Mouse (Mus musculus): ENCODE measurements around the gene Snx20. TPM values are rescaled to one million over a fixed set of nuclear protein-coding genes. Genes with fewer than 3 reads are reported as not detected.
A peak's percentile ranks its signal among the peaks of the same experiment; 100 is the strongest.
"Not testable (repeated sequence)": the region's sequence is repeated elsewhere in the genome, so short reads cannot be mapped to it uniquely, and the experiment has no call there.

Gene Snx20
- polyA plus RNA-seq, 1 experiment from 2014 or later, result 0.81 TPM

DNA sequence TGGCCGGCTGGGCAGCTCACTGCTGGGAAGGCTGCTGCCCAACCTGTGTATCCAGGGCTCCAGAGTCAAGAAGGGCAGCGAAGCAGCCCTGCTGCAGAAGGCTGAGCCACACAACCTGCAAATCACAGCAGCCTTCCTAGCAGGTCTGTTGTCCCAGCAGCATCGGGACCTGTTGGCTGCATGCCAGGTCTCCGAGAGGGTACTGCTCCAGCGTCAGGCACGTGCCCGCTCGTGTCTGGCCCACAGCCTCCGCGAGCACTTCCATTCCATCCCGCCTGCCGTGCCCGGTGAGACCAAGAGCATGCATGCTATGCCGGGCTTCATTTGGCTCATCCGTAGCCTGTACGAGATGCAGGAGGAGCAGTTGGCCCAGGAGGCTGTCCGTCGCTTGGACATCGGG lies 29.0 kb upstream of the Snx20 start:
- Histone ChIP-seq H3K27ac (replicated peaks) (no peak overlapping the region), H3K4me2 (replicated peaks) (no peak overlapping the region), H3K9ac (replicated peaks) (no peak overlapping the region), H3K27me3 (no peaks in the 10 kb centered on the region), H3K9me3 (no peaks in the 10 kb centered on the region), H3K36me3 (no peaks in the 10 kb centered on the region), H3K4me3 (no peak overlapping the region), H3K4me1 (peaks cover 12% of the 10 kb centered on the region)
- no peak for ATAC-seq (replicated peaks)
- 69% methylated on average over 19 of the region's 19 CpGs for WGBS

DNA sequence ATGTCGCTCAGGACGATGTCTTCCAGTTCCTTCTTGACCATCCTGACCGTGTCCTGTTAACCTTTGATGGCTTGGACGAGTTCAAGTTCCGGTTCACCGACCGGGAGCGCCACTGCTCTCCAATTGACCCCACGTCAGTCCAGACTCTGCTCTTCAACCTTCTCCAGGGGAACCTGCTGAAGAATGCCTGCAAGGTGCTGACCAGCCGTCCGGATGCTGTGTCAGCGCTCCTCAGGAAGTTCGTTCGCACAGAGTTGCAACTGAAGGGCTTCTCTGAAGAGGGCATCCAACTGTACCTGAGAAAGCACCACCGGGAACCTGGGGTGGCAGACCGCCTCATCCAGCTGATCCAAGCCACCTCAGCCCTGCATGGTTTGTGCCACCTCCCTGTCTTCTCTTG lies 28.2 kb upstream of the Snx20 start:
- Histone ChIP-seq H3K9ac (replicated peaks) (no peak overlapping the region), H3K27ac (replicated peaks) (no peak overlapping the region), H3K4me1 (peaks cover 12% of the 10 kb centered on the region), H3K4me3 (no peak overlapping the region), H3K27me3 (no peaks in the 10 kb centered on the region), H3K9me3 (no peaks in the 10 kb centered on the region), H3K36me3 (no peaks in the 10 kb centered on the region), H3K4me2 (replicated peaks) (no peak overlapping the region)
- WGBS, result 85% methylated on average over 16 of the region's 16 CpGs
- ATAC-seq (replicated peaks), result no peak

- no peak for ATAC-seq (replicated peaks)
- Histone ChIP-seq H3K36me3 (no peaks in the 10 kb centered on the region), H3K27me3 (no peaks in the 10 kb centered on the region), H3K4me3 (no peak overlapping the region), H3K27ac (replicated peaks) (no peak overlapping the region), H3K9me3 (no peaks in the 10 kb centered on the region), H3K9ac (replicated peaks) (no peak overlapping the region), H3K4me1 (no peaks in the 10 kb centered on the region), H3K4me2 (replicated peaks) (no peak overlapping the region)
- 82% methylated on average over 6 of the region's 6 CpGs for WGBS
These were observed 26.5 kb upstream of the Snx20 start for GRCm38 (mm10) chr8:88662401-88662821.

DNA sequence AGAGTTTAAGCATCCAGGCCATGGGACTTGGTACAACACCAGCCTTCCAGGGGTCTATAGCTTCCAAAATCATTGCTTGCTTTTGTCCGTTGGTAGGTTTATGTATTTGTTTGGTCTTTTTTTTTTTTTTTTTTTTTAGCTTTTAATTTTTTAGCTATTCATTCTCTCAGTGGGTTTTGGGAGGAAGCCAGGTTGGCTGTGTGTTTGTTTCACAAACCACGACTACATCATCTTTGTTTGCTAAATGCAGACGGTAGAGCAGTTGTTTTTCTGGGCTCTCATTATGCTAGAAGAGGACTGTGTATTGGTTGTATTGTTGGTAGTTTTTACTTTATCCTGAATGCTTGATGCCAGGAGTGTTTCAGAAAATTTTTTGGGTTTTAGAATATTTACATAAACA lies 23.9 kb upstream of the Snx20 start:
- ATAC-seq (replicated peaks), result no peak
- no peaks in the 10 kb centered on the region for H3K36me3 ChIP-seq
- no peaks in the 10 kb centered on the region for H3K27me3 ChIP-seq
- H3K4me3 ChIP-seq, result no peak overlapping the region
- H3K9ac ChIP-seq (replicated peaks), result no peak overlapping the region
- H3K27ac ChIP-seq (replicated peaks), result no peak overlapping the region
- no peaks in the 10 kb centered on the region for H3K9me3 ChIP-seq
- H3K4me1 ChIP-seq, result no peaks in the 10 kb centered on the region
- H3K4me2 ChIP-seq (replicated peaks), result no peak overlapping the region
- WGBS, result 45% methylated on average over 3 of the region's 3 CpGs

DNA sequence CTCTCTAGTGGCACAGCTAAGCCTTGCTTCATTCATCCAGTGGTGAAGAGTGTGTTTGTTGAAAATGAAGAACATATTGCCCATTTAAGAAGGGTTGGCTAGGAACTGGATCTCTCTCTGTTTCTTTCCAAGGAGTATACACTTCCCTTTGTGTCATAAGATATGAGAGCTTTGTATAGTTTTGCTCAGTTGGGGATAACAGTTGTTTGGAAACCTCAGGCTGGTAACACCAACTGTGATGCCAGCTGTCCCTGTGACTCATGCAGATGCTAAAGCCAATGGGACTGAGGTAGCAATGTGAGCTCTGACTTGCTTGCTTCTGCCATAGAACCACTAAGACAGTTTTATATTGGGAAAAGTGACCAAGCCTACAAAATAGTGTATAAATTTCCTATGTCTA lies 19.4 kb upstream of the Snx20 start:
- H3K4me3 ChIP-seq, result no peak overlapping the region
- no peak overlapping the region for H3K4me2 ChIP-seq (replicated peaks)
- no peaks in the 10 kb centered on the region for H3K36me3 ChIP-seq
- no peaks in the 10 kb centered on the region for H3K9me3 ChIP-seq
- H3K27me3 ChIP-seq, result 0 out of 2 replicates have a peak, but pooled peaks cover 3% of the 10 kb centered on the region
- ATAC-seq (replicated peaks), result no peak
- H3K9ac ChIP-seq (replicated peaks), result no peak overlapping the region
- no peak overlapping the region for H3K27ac ChIP-seq (replicated peaks)
- no peaks in the 10 kb centered on the region for H3K4me1 ChIP-seq

DNA sequence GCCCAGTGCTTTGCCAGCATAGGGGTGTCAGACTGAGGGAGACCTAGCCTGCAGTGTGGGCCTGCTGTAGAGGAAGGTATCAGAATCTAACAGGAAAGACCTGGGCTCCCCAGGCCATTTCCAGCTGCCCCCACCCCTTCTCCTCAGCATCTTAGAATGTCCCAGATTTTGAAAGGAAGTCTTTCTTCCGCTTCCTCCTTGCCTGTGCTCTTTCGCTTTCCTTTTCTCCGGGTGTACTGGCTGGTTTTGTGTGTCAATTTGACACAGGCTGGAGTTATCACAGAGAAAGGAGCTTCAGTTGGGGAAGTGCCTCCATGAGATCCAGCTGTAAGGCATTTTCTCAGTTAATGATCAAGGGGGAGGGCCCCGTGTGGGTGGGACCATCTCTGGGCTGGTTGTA lies 15.2 kb upstream of the Snx20 start:
- not testable (repeated sequence) for H3K27me3 ChIP-seq; H3K4me1 ChIP-seq; ATAC-seq (replicated peaks); H3K4me2 ChIP-seq (replicated peaks); H3K27ac ChIP-seq (replicated peaks); H3K36me3 ChIP-seq; H3K9ac ChIP-seq (replicated peaks); H3K9me3 ChIP-seq; H3K4me3 ChIP-seq
- 69% methylated on average over 4 of the region's 4 CpGs for WGBS

DNA sequence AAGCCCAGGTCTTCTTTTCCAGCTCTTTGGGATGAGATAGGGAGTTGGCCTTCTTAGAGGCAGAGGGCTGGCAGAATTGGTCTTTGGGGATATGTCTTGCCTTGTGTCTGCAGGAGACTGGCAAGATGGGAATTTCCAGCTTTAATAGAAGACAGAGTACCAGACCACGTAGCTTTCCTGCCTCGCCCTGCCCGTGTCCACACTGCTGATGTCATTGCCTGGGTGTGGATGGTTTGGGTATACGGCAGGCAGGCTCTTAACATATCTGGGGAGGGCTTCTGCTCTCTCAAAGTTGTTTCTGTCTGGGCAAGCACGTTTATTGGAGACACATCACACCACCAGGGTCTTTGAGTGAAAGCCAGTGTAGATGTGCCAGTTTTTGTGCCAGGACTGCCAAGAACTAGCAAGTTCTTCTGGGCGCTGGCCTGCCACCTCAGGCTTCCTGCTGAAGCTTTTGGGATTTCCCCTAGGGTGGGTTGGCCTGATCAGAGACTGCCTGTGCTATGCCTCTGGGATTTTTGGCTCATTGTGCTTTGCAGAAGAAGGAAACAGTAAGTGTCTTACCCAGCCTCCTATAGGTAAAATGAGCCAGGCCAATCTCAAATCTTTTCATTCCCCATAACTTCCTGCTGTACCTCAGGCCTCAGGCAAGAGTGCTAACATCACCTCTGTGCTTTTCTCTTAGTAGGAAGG lies 14.2 kb upstream of the Snx20 start:
- Histone ChIP-seq H3K36me3 (no peaks in the 10 kb centered on the region), H3K4me3 (no peak overlapping the region), H3K4me2 (replicated peaks) (no peak overlapping the region), H3K4me1 (peaks cover 6% of the 10 kb centered on the region), H3K9ac (replicated peaks) (no peak overlapping the region), H3K9me3 (no peaks in the 10 kb centered on the region), H3K27me3 (0 out of 2 replicates have a peak, but pooled peaks cover 3% of the 10 kb centered on the region), H3K27ac (replicated peaks) (no peak overlapping the region)
- 77% methylated on average over 6 of the region's 6 CpGs for WGBS
- no peak for ATAC-seq (replicated peaks)

GRCm38 (mm10) chr8:88648322-88648721 lies 12.4 kb upstream of the Snx20 start:
- no peak overlapping the region for H3K4me3 ChIP-seq
- H3K27me3 ChIP-seq, result 0 out of 2 replicates have a peak, but pooled peaks cover 3% of the 10 kb centered on the region
- no peak for ATAC-seq (replicated peaks)
- H3K36me3 ChIP-seq, result no peaks in the 10 kb centered on the region
- no peak overlapping the region for H3K4me2 ChIP-seq (replicated peaks)
- peaks cover 6% of the 10 kb centered on the region for H3K4me1 ChIP-seq
- no peak overlapping the region for H3K9ac ChIP-seq (replicated peaks)
- no peak overlapping the region for H3K27ac ChIP-seq (replicated peaks)
- H3K9me3 ChIP-seq, result no peaks in the 10 kb centered on the region

GRCm38 (mm10) chr8:88646837-88647778 lies 11.2 kb upstream of the Snx20 start, which contains the start of gene Nod2:
Gene Nod2, plus strand, starts transcription at chr8:88647315.
- ATAC-seq (replicated peaks), result 0 out of 2 replicates have a peak, but pooled peaks have one; percentile 32
- H3K4me1 ChIP-seq, result peaks cover 6% of the 10 kb centered on the region
- H3K4me3 ChIP-seq, result peak within 1 kb of the TSS; percentile 22
- no peaks in the 10 kb centered on the region for H3K9me3 ChIP-seq
- H3K4me2 ChIP-seq (replicated peaks), result peak within 1 kb of the TSS; percentile 46
- 9% methylated on average over 33 of the region's 33 CpGs for WGBS
- H3K9ac ChIP-seq (replicated peaks), result peak within 1 kb of the TSS; percentile 29; the same call in 1 of the 2 replicates
- H3K27ac ChIP-seq (replicated peaks), result no peak within 1 kb of the TSS
- H3K27me3 ChIP-seq, result 0 out of 2 replicates have a peak, but pooled peaks cover 3% of the 10 kb centered on the region
- no peaks in the 10 kb centered on the region for H3K36me3 ChIP-seq

GRCm38 (mm10) chr8:88642734-88643564 lies 7.0 kb upstream of the Snx20 start:
- ATAC-seq (replicated peaks), result no peak
- Histone ChIP-seq H3K9me3 (no peaks in the 10 kb centered on the region), H3K27ac (replicated peaks) (no peak overlapping the region), H3K36me3 (no peaks in the 10 kb centered on the region), H3K27me3 (no peaks in the 10 kb centered on the region), H3K4me1 (peaks cover 6% of the 10 kb centered on the region), H3K4me3 (no peak overlapping the region), H3K9ac (replicated peaks) (no peak overlapping the region), H3K4me2 (replicated peaks) (no peak overlapping the region)
- 36% methylated on average over 5 of the region's 5 CpGs for WGBS

DNA sequence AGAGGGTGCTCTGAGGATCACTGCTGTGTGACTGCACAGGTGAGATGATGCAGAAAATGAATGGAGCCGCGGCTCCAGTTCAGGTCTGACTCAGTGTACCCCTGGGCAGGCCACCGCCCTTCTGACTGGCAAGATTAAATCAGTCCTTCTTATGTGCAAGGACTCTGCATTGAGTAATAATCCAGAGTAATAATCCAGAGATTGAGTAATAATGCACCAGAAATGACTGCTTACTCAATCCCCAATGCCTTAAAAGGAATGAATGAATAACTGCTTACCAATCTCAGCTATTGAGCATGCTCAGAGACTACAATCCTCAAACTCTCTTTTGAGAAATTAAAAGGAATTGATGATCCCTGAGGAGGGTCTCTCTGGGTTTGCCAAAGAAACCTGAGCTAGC lies 3.0 kb upstream of the Snx20 start:
- Histone ChIP-seq H3K9ac (replicated peaks) (no peak overlapping the region), H3K27ac (replicated peaks) (no peak overlapping the region), H3K4me1 (no peaks in the 10 kb centered on the region), H3K4me2 (replicated peaks) (no peak overlapping the region), H3K9me3 (no peaks in the 10 kb centered on the region), H3K4me3 (no peak overlapping the region), H3K27me3 (no peaks in the 10 kb centered on the region), H3K36me3 (no peaks in the 10 kb centered on the region)
- 96% methylated on average over 3 of the region's 3 CpGs for WGBS
- ATAC-seq (replicated peaks), result no peak

All from forebrain, embryonic 15.5 days (tissue).